In the genomic region with DNA sequence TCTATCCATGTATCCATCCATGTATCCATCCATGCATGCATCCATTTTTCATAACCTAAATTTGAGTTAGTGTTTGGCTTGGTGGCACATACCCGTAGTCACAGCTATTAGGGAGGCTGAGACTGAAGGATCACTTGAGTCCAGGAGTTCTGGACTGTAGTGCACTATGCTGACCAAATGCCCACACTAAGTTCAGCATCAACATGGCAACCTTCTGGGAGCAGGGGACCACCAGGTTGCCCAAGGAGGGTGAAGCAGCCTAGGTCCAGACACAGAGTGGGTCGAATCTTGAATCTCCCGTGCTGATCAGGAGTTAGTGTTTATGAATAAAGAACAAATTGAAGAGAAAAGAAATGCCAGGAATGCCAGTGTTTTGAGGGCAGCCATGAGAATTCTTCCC, we compare ENCODE assay signal across 21 mouse cellular contexts. TPM values are rescaled to one million over a fixed set of nuclear protein-coding genes. Genes with fewer than 3 reads are reported as not detected.
DNase-seq lines count a peak whose midpoint lies in the region; ATAC-seq lines count a peak whose summit lies in the region.
"Had no signal": no experiment of that assay in that cellular context is flagged by ENCODE, and none has a peak within 500 bp of the region (broad histone marks: within the 10 kb centered on the region; RNA-seq: fewer than 3 reads in every experiment).

No protein-coding gene starts in this region.

- intact Hi-C loops in heart, postnatal 36 days (cut with DNase I): no loop called here

- H3K4me2 ChIP-seq in forebrain, embryonic 12.5 days: 0 out of 2 replicates have a peak overlapping the region, but pooled peaks have one; percentile 17
- no peak overlapping the region for H3K4me2 ChIP-seq in forebrain, embryonic 16.5 days (ENCODE audit: low read length)
- H3K4me2 ChIP-seq in neural tube, embryonic 12.5 days (replicated peaks): peak overlapping the region; percentile 5; the same call in 1 of the 2 replicates
- no peak overlapping the region for H3K4me2 ChIP-seq in kidney, embryonic 16.5 days (replicated peaks; ENCODE audit: low read depth, low read length)
- H3K4me2 ChIP-seq: embryonic facial prominence, embryonic 15.5 days; liver, embryonic 11.5 days; lung, embryonic 15.5 days; stomach, embryonic 15.5 days had no signal

- peak; percentile 57 for ATAC-seq in forebrain, embryonic 12.5 days (ENCODE audit: low FRiP score)
- peak; percentile 23; the same call in 1 of the 2 replicates for ATAC-seq in forebrain, embryonic 16.5 days
- ATAC-seq in neural tube, embryonic 12.5 days (ENCODE audit: low FRiP score, low read depth): 0 out of 2 replicates have a peak, but pooled peaks have one; percentile 33
- no peak for ATAC-seq in kidney, embryonic 16.5 days (ENCODE audit: low FRiP score, low TSS enrichment)

- H3K4me3 ChIP-seq in forebrain, embryonic 12.5 days (replicated peaks): no peak overlapping the region
- H3K4me3 ChIP-seq in forebrain, embryonic 16.5 days (replicated peaks; ENCODE audit: low read length): no peak overlapping the region
- no peak overlapping the region for H3K4me3 ChIP-seq in midbrain, embryonic 10.5 days
- no peak overlapping the region for H3K4me3 ChIP-seq in neural tube, embryonic 12.5 days
- no peak overlapping the region for H3K4me3 ChIP-seq in kidney, embryonic 16.5 days (ENCODE audit: low read length)
- H3K4me3 ChIP-seq: embryonic facial prominence, embryonic 15.5 days; limb, embryonic 10.5 days; lung, embryonic 15.5 days; stomach, embryonic 15.5 days had no signal

- H3K27ac ChIP-seq in forebrain, embryonic 12.5 days: peak overlapping the region; percentile 76
- no peak overlapping the region for H3K27ac ChIP-seq in forebrain, embryonic 16.5 days (ENCODE audit: low read length)
- H3K27ac ChIP-seq in midbrain, embryonic 10.5 days (replicated peaks): peak overlapping the region; percentile 67
- no peak overlapping the region for H3K27ac ChIP-seq in neural tube, embryonic 12.5 days
- H3K27ac ChIP-seq in kidney, embryonic 16.5 days (ENCODE audit: low read length): no peak overlapping the region
- H3K27ac ChIP-seq: embryonic facial prominence, embryonic 15.5 days; limb, embryonic 10.5 days; lung, embryonic 15.5 days; stomach, embryonic 15.5 days had no signal

- no peak overlapping the region; the same call in 1 of the 2 replicates for H3K9ac ChIP-seq in forebrain, embryonic 12.5 days
- no peak overlapping the region for H3K9ac ChIP-seq in forebrain, embryonic 16.5 days (replicated peaks; ENCODE audit: low read depth, low read length)
- no peak overlapping the region for H3K9ac ChIP-seq in neural tube, embryonic 12.5 days
- no peak overlapping the region for H3K9ac ChIP-seq in kidney, embryonic 16.5 days (replicated peaks; ENCODE audit: low read length)
- H3K9ac ChIP-seq: embryonic facial prominence, embryonic 15.5 days; lung, embryonic 15.5 days; stomach, embryonic 15.5 days had no signal

- H3K27me3 ChIP-seq in forebrain, embryonic 12.5 days: no peaks in the 10 kb centered on the region
- no peaks in the 10 kb centered on the region for H3K27me3 ChIP-seq in forebrain, embryonic 16.5 days (replicated peaks; ENCODE audit: control insufficient read depth, insufficient read depth, low read length)
- H3K27me3 ChIP-seq in midbrain, embryonic 10.5 days (ENCODE audit: low read depth, poor library complexity, severe bottlenecking): no peaks in the 10 kb centered on the region; the same call in 1 of the 2 replicates
- no peaks in the 10 kb centered on the region for H3K27me3 ChIP-seq in neural tube, embryonic 12.5 days (replicated peaks)
- no peaks in the 10 kb centered on the region for H3K27me3 ChIP-seq in kidney, embryonic 16.5 days (ENCODE audit: insufficient read depth, low read length)
- H3K27me3 ChIP-seq: embryonic facial prominence, embryonic 15.5 days; lung, embryonic 15.5 days; stomach, embryonic 15.5 days had no signal

- H3K4me1 ChIP-seq in forebrain, embryonic 12.5 days: peaks cover 13% of the 10 kb centered on the region
- H3K4me1 ChIP-seq in forebrain, embryonic 16.5 days (replicated peaks; ENCODE audit: control insufficient read depth, insufficient read depth, low read length): peaks cover 6% of the 10 kb centered on the region; the same call in 1 of the 2 replicates
- peaks cover 22% of the 10 kb centered on the region for H3K4me1 ChIP-seq in midbrain, embryonic 10.5 days
- H3K4me1 ChIP-seq in neural tube, embryonic 12.5 days: peaks cover 9% of the 10 kb centered on the region
- H3K4me1 ChIP-seq in kidney, embryonic 16.5 days (ENCODE audit: insufficient read depth, low read length): peaks cover 2% of the 10 kb centered on the region; the same call in 1 of the 2 replicates
- H3K4me1 ChIP-seq: embryonic facial prominence, embryonic 15.5 days; lung, embryonic 15.5 days; stomach, embryonic 15.5 days had no signal

- DNase-seq in midbrain, embryonic 10.5 days (ENCODE audit: low spot score): no peak
- no peak for DNase-seq in spleen, postnatal 4 days (ENCODE audit: low spot score in 2 of 2)
- no peak for DNase-seq in heart, postnatal 36 days
- DNase-seq: cerebellum, adult 9-11 months; heart, adult 18-20 months; kidney, adult 9 months; layer of hippocampus, postnatal 36 days; thymus, adult 2 months had no signal

- 71% methylated on average over 3 of the region's 3 CpGs for WGBS in forebrain, embryonic 12.5 days
- 49% methylated on average over 3 of the region's 3 CpGs for WGBS in forebrain, embryonic 16.5 days
- WGBS in midbrain, embryonic 10.5 days: 87% methylated on average over 3 of the region's 3 CpGs
- WGBS in neural tube, embryonic 12.5 days: 71% methylated on average over 3 of the region's 3 CpGs
- 87% methylated on average over 3 of the region's 3 CpGs for WGBS in kidney, embryonic 16.5 days

- H3K36me3 ChIP-seq in forebrain, embryonic 12.5 days (replicated peaks): no peaks in the 10 kb centered on the region
- H3K36me3 ChIP-seq in forebrain, embryonic 16.5 days (ENCODE audit: control insufficient read depth, insufficient read depth): no peaks in the 10 kb centered on the region
- H3K36me3 ChIP-seq in midbrain, embryonic 10.5 days: no peaks in the 10 kb centered on the region
- H3K36me3 ChIP-seq in neural tube, embryonic 12.5 days: no peaks in the 10 kb centered on the region
- no peaks in the 10 kb centered on the region for H3K36me3 ChIP-seq in kidney, embryonic 16.5 days (ENCODE audit: insufficient read depth, low read length)
- H3K36me3 ChIP-seq: embryonic facial prominence, embryonic 15.5 days; limb, embryonic 10.5 days; lung, embryonic 15.5 days; stomach, embryonic 15.5 days had no signal

- H3K9me3 ChIP-seq in forebrain, embryonic 12.5 days: no peaks in the 10 kb centered on the region
- no peaks in the 10 kb centered on the region for H3K9me3 ChIP-seq in forebrain, embryonic 16.5 days (ENCODE audit: control insufficient read depth, low read length)
- H3K9me3 ChIP-seq in midbrain, embryonic 10.5 days (replicated peaks): no peaks in the 10 kb centered on the region
- no peaks in the 10 kb centered on the region for H3K9me3 ChIP-seq in neural tube, embryonic 12.5 days
- no peaks in the 10 kb centered on the region for H3K9me3 ChIP-seq in kidney, embryonic 16.5 days (ENCODE audit: low read length)
- H3K9me3 ChIP-seq: embryonic facial prominence, embryonic 15.5 days; limb, embryonic 10.5 days; lung, embryonic 15.5 days; stomach, embryonic 15.5 days had no signal

RNA-seq across cellular contexts. Expression of a gene that starts 9.8 kb away (rescaled TPM):
- polyA plus RNA-seq in forebrain, embryonic 12.5 days (2016; fragmentation: Nextera tagmentation; extraction: Ambion mirVana): 122 and 127 TPM in 2 replicates
- 136 and 152 TPM in 2 replicates for polyA plus RNA-seq in forebrain, embryonic 16.5 days (2015; fragmentation: Nextera tagmentation; extraction: Ambion mirVana)
- 50.2 and 62.4 TPM in 2 replicates for polyA plus RNA-seq in midbrain, embryonic 10.5 days (2016; fragmentation: Nextera tagmentation; extraction: Ambion mirVana)
- polyA plus RNA-seq in neural tube, embryonic 12.5 days (2016; fragmentation: Nextera tagmentation; extraction: Ambion mirVana): 165 and 171 TPM in 2 replicates
- 60.2 and 69.7 TPM in 2 replicates for polyA plus RNA-seq in kidney, embryonic 16.5 days (2015; fragmentation: Nextera tagmentation; extraction: Ambion mirVana)
- total RNA-seq in heart, postnatal 36 days (2021): 10 to 100 TPM; 10.9 to 12.4 TPM

RNA-seq across cellular contexts. Expression of a gene that starts 13.0 kb away (rescaled TPM):
- polyA plus RNA-seq in forebrain, embryonic 12.5 days (2016; fragmentation: Nextera tagmentation; extraction: Ambion mirVana): 0.05 and 0.06 TPM in 2 replicates
- polyA plus RNA-seq in forebrain, embryonic 16.5 days (2015; fragmentation: Nextera tagmentation; extraction: Ambion mirVana): 0.11 TPM in 1 of 2 replicates, not detected in the other
- polyA plus RNA-seq in midbrain, embryonic 10.5 days (2016; fragmentation: Nextera tagmentation; extraction: Ambion mirVana): not detected in 2 replicates
- polyA plus RNA-seq in neural tube, embryonic 12.5 days (2016; fragmentation: Nextera tagmentation; extraction: Ambion mirVana): not detected in 2 replicates
- polyA plus RNA-seq in kidney, embryonic 16.5 days (2015; fragmentation: Nextera tagmentation; extraction: Ambion mirVana): 0.05 TPM in 1 of 2 replicates, not detected in the other
- total RNA-seq in heart, postnatal 36 days (2021): not detected
- total RNA-seq: heart, adult 18-20 months; layer of hippocampus, postnatal 36 days had no signal
- polyA plus RNA-seq: embryonic facial prominence, embryonic 15.5 days; intestine, embryonic 14.5 days; limb, embryonic 10.5 days; liver, embryonic 11.5 days; lung, embryonic 15.5 days; small intestine, adult 2 months; stomach, embryonic 15.5 days had no signal

RNA-seq across cellular contexts. Expression of a gene that starts 26.7 kb away (rescaled TPM):
- polyA plus RNA-seq in forebrain, embryonic 12.5 days (2016; fragmentation: Nextera tagmentation; extraction: Ambion mirVana): 9.5 and 10.8 TPM in 2 replicates
- polyA plus RNA-seq in forebrain, embryonic 16.5 days (2015; fragmentation: Nextera tagmentation; extraction: Ambion mirVana): 42.4 and 47.1 TPM in 2 replicates
- polyA plus RNA-seq in midbrain, embryonic 10.5 days (2016; fragmentation: Nextera tagmentation; extraction: Ambion mirVana): 3.0 and 4.3 TPM in 2 replicates
- polyA plus RNA-seq in neural tube, embryonic 12.5 days (2016; fragmentation: Nextera tagmentation; extraction: Ambion mirVana): 14.5 and 14.9 TPM in 2 replicates
- polyA plus RNA-seq in kidney, embryonic 16.5 days (2015; fragmentation: Nextera tagmentation; extraction: Ambion mirVana): 1.7 and 2.4 TPM in 2 replicates
- 100 to 1,000 TPM; 604 to 624 TPM for total RNA-seq in heart, postnatal 36 days (2021)

RNA-seq across cellular contexts. Expression of a gene that starts 51.5 kb away (rescaled TPM):
- 1.6 and 2.3 TPM in 2 replicates for polyA plus RNA-seq in forebrain, embryonic 12.5 days (2016; fragmentation: Nextera tagmentation; extraction: Ambion mirVana)
- polyA plus RNA-seq in forebrain, embryonic 16.5 days (2015; fragmentation: Nextera tagmentation; extraction: Ambion mirVana): 4.7 and 7.2 TPM in 2 replicates
- 1.3 and 1.8 TPM in 2 replicates for polyA plus RNA-seq in midbrain, embryonic 10.5 days (2016; fragmentation: Nextera tagmentation; extraction: Ambion mirVana)
- 2.1 TPM in 2 replicates for polyA plus RNA-seq in neural tube, embryonic 12.5 days (2016; fragmentation: Nextera tagmentation; extraction: Ambion mirVana)
- 5.2 and 5.6 TPM in 2 replicates for polyA plus RNA-seq in kidney, embryonic 16.5 days (2015; fragmentation: Nextera tagmentation; extraction: Ambion mirVana)
- 1 to 10 TPM; 8.0 to 8.6 TPM for total RNA-seq in heart, postnatal 36 days (2021)

RNA-seq across cellular contexts. Expression of a gene that starts 57.9 kb away (rescaled TPM):
- polyA plus RNA-seq in forebrain, embryonic 12.5 days (2016; fragmentation: Nextera tagmentation; extraction: Ambion mirVana): 2.5 and 2.8 TPM in 2 replicates
- 2.6 and 4.2 TPM in 2 replicates for polyA plus RNA-seq in forebrain, embryonic 16.5 days (2015; fragmentation: Nextera tagmentation; extraction: Ambion mirVana)
- 0.23 and 0.61 TPM in 2 replicates for polyA plus RNA-seq in midbrain, embryonic 10.5 days (2016; fragmentation: Nextera tagmentation; extraction: Ambion mirVana)
- 1.4 and 1.6 TPM in 2 replicates for polyA plus RNA-seq in neural tube, embryonic 12.5 days (2016; fragmentation: Nextera tagmentation; extraction: Ambion mirVana)
- polyA plus RNA-seq in kidney, embryonic 16.5 days (2015; fragmentation: Nextera tagmentation; extraction: Ambion mirVana): not detected in 2 replicates
- not detected for total RNA-seq in heart, postnatal 36 days (2021)
- total RNA-seq: gastrocnemius, adult 8-10 months; heart, adult 18-20 months had no signal
- polyA plus RNA-seq: heart, embryonic 16.5 days; intestine, embryonic 14.5 days; limb, embryonic 10.5 days; small intestine, adult 2 months had no signal

Comparison
In these comparisons a context has a peak if more than half of its experiments do, and no peak if none do; other contexts are left out.
1. H3K27ac ChIP-seq: peak in forebrain, embryonic 12.5 days (single experiment) and midbrain, embryonic 10.5 days (single experiment); none in forebrain, embryonic 16.5 days (single experiment), neural tube, embryonic 12.5 days (single experiment) and kidney, embryonic 16.5 days (single experiment).
2. H3K4me2 ChIP-seq: peak in forebrain, embryonic 12.5 days (single experiment) and neural tube, embryonic 12.5 days (single experiment); none in forebrain, embryonic 16.5 days (single experiment) and kidney, embryonic 16.5 days (single experiment).